Mouse (Mus musculus) fibroblast of lung, adult 2 months (primary cell): ENCODE results near the gene Dop1b.

ENCODE experiments used
- DNase-seq: peaks from one replicate; pipeline ENCODE4 v3.0.0-alpha.2; 2011; ENCODE audit warnings: low read depth

Gene Dop1b

GRCm38 (mm10) chr16:93712966-93713365 lies 1.3 kb downstream of the Dop1b start:
- no peak for DNase-seq

GRCm38 (mm10) chr16:93714426-93714825 lies 2.7 kb downstream of the Dop1b start:
- DNase-seq, result no peak

- DNase-seq, result no peak
Observed at GRCm38 (mm10) chr16:93715826-93716225, 4.1 kb downstream of the Dop1b start.

GRCm38 (mm10) chr16:93717299-93717703 lies 5.6 kb downstream of the Dop1b start:
- no peak for DNase-seq

- no peak for DNase-seq
Observed at GRCm38 (mm10) chr16:93721771-93722170, 10.1 kb downstream of the Dop1b start.

- DNase-seq, result no peak
Observed at GRCm38 (mm10) chr16:93722476-93722875, 10.8 kb downstream of the Dop1b start.

GRCm38 (mm10) chr16:93725417-93726144 lies 13.9 kb downstream of the Dop1b start:
- no peak for DNase-seq

- DNase-seq, result no peak
Observed at GRCm38 (mm10) chr16:93726186-93726585, 14.5 kb downstream of the Dop1b start.

GRCm38 (mm10) chr16:93728676-93729075 lies 17.0 kb downstream of the Dop1b start:
- no peak for DNase-seq

GRCm38 (mm10) chr16:93729801-93730721 lies 18.4 kb downstream of the Dop1b start:
- peak; percentile 41 for DNase-seq

GRCm38 (mm10) chr16:93731310-93731709 lies 19.6 kb downstream of the Dop1b start:
- no peak for DNase-seq

GRCm38 (mm10) chr16:93732875-93733569 lies 21.3 kb downstream of the Dop1b start:
- no peak for DNase-seq

- DNase-seq, result no peak
Observed at GRCm38 (mm10) chr16:93739251-93739650, 27.5 kb downstream of the Dop1b start.

- DNase-seq, result no peak
Observed at GRCm38 (mm10) chr16:93742903-93743302, 31.2 kb downstream of the Dop1b start.

GRCm38 (mm10) chr16:93744049-93744490 lies 32.4 kb downstream of the Dop1b start:
- no peak for DNase-seq

- no peak for DNase-seq
Observed at GRCm38 (mm10) chr16:93744804-93745340, 33.2 kb downstream of the Dop1b start.

- DNase-seq, result no peak
Observed at GRCm38 (mm10) chr16:93746397-93746796, 34.7 kb downstream of the Dop1b start.

- no peak for DNase-seq
Observed at GRCm38 (mm10) chr16:93746957-93747356, 35.3 kb downstream of the Dop1b start.

- no peak for DNase-seq
Observed at GRCm38 (mm10) chr16:93747421-93747820, 35.7 kb downstream of the Dop1b start.

GRCm38 (mm10) chr16:93749147-93749910 lies 37.6 kb downstream of the Dop1b start:
- no peak for DNase-seq

GRCm38 (mm10) chr16:93750464-93750863 lies 38.8 kb downstream of the Dop1b start:
- DNase-seq, result no peak
